Mouse (Mus musculus): ENCODE data around the gene Dhx8. TPM values are rescaled to one million over a fixed set of nuclear protein-coding genes. Genes with fewer than 3 reads are reported as not detected.

Dhx8 gene
- 9.9 and 11.8 TPM in 2 replicates for polyA plus RNA-seq (2012; rRNA removed)

GRCm38 (mm10) chr11:101732518-101733440, at the start of gene Dhx8:
Dhx8 (plus strand) TSS chr11:101732919.

GRCm38 (mm10) chr11:101785143-101785851, 52.6 kb downstream of the Dhx8 start, which contains the start of gene Etv4:
Etv4 (minus strand) TSS chr11:101785371.

Other genes starting within 250 kb of the Dhx8 start
- 0.79 and 0.83 TPM in 2 replicates for gene Brca1, start 181.0 kb upstream of the Dhx8 start, polyA plus RNA-seq (2012; rRNA removed)
- 121 and 137 TPM in 2 replicates for gene Nbr1, start 180.8 kb upstream of the Dhx8 start, polyA plus RNA-seq (2012; rRNA removed)
- 36.5 and 54.6 TPM in 2 replicates for gene Tmem106a, start 150.7 kb upstream of the Dhx8 start, polyA plus RNA-seq (2012; rRNA removed)
- gene Gm11634, start 133.7 kb upstream of the Dhx8 start, polyA plus RNA-seq (2012; rRNA removed): not detected in 2 replicates
- 18.5 and 22.8 TPM in 2 replicates for gene Rdm1, start 105.7 kb upstream of the Dhx8 start, polyA plus RNA-seq (2012; rRNA removed)
- 16.9 and 21.0 TPM in 2 replicates for gene Arl4d, start 67.4 kb upstream of the Dhx8 start, polyA plus RNA-seq (2012; rRNA removed)
- 19.9 and 30.7 TPM in 2 replicates for gene Etv4, start 52.5 kb downstream of the Dhx8 start, polyA plus RNA-seq (2012; rRNA removed)
- 1.3 and 1.7 TPM in 2 replicates for gene Meox1, start 161.5 kb downstream of the Dhx8 start, polyA plus RNA-seq (2012; rRNA removed)
- 0.10 TPM in 1 of 2 replicates, not detected in the other for gene Sost, start 234.1 kb downstream of the Dhx8 start, polyA plus RNA-seq (2012; rRNA removed)

Measured in colon, adult 2 months (tissue).